Mouse (Mus musculus): ENCODE measurements around the gene D230025D16Rik. TPM values are rescaled to one million over a fixed set of nuclear protein-coding genes. Genes with fewer than 3 reads are reported as not detected.

D230025D16Rik gene
- polyA plus RNA-seq, 1 experiment from 2014 or later: 35.7 TPM

- peaks cover 23% of the 10 kb centered on the region for H3K36me3 ChIP-seq (ENCODE audit: control insufficient read depth, insufficient read depth, low read length)
- H3K4me3 ChIP-seq (ENCODE audit: low read depth, low read length): peak overlapping the region; percentile 57
- H3K27me3 ChIP-seq (ENCODE audit: control insufficient read depth, insufficient read depth, low read length): peaks cover 22% of the 10 kb centered on the region
- peak overlapping the region; percentile 48; the same call in 1 of the 2 replicates for H3K27ac ChIP-seq (ENCODE audit: low read depth, low read length)
- H3K4me1 ChIP-seq (ENCODE audit: control insufficient read depth, insufficient read depth, low read length): peaks cover 5% of the 10 kb centered on the region; the same call in 1 of the 2 replicates
- ATAC-seq (ENCODE audit: low read depth): peak; percentile 83
- no peaks in the 10 kb centered on the region for H3K9me3 ChIP-seq (ENCODE audit: control insufficient read depth, low read length)
- peak overlapping the region; percentile 97 for H3K4me2 ChIP-seq (ENCODE audit: low read depth, low read length)
- under 1% methylated on average over 74 of the region's 74 CpGs for WGBS
- H3K9ac ChIP-seq (replicated peaks; ENCODE audit: low read depth, low read length): peak overlapping the region; percentile 72
These were observed 29.4 kb downstream of the D230025D16Rik start for GRCm38 (mm10) chr8:105254152-105254965.

GRCm38 (mm10) chr8:105254966-105255350, 30.0 kb downstream of the D230025D16Rik start, which contains the start of gene B3gnt9:
Gene B3gnt9, minus strand, starts transcription at chr8:105255153.
- 2% methylated on average over 14 of the region's 14 CpGs for WGBS
- Histone ChIP-seq H3K36me3 (ENCODE audit: control insufficient read depth, insufficient read depth, low read length) (peaks cover 17% of the 10 kb centered on the region), H3K4me1 (ENCODE audit: control insufficient read depth, insufficient read depth, low read length) (peaks cover 7% of the 10 kb centered on the region; the same call in 1 of the 2 replicates), H3K27me3 (ENCODE audit: control insufficient read depth, insufficient read depth, low read length) (peaks cover 28% of the 10 kb centered on the region), H3K4me2 (ENCODE audit: low read depth, low read length) (peak within 1 kb of the TSS; percentile 97), H3K9me3 (ENCODE audit: control insufficient read depth, low read length) (no peaks in the 10 kb centered on the region), H3K27ac (ENCODE audit: low read depth, low read length) (peak within 1 kb of the TSS; percentile 48; the same call in 1 of the 2 replicates), H3K4me3 (ENCODE audit: low read depth, low read length) (peak within 1 kb of the TSS; percentile 57), H3K9ac (replicated peaks; ENCODE audit: low read depth, low read length) (peak within 1 kb of the TSS; percentile 72)
- ATAC-seq (ENCODE audit: low read depth): peak; percentile 32; the same call in 1 of the 2 replicates

- WGBS: 75% methylated on average over 7 of the region's 7 CpGs
- no peak for ATAC-seq (ENCODE audit: low read depth)
- Histone ChIP-seq H3K4me1 (ENCODE audit: control insufficient read depth, insufficient read depth, low read length) (peaks cover 7% of the 10 kb centered on the region; the same call in 1 of the 2 replicates), H3K4me3 (ENCODE audit: low read depth, low read length) (no peak overlapping the region), H3K4me2 (ENCODE audit: low read depth, low read length) (no peak overlapping the region), H3K27ac (ENCODE audit: low read depth, low read length) (no peak overlapping the region), H3K36me3 (ENCODE audit: control insufficient read depth, insufficient read depth, low read length) (no peaks in the 10 kb centered on the region), H3K9ac (replicated peaks; ENCODE audit: low read depth, low read length) (no peak overlapping the region), H3K27me3 (ENCODE audit: control insufficient read depth, insufficient read depth, low read length) (peaks cover 45% of the 10 kb centered on the region), H3K9me3 (ENCODE audit: control insufficient read depth, low read length) (no peaks in the 10 kb centered on the region)
These were observed 32.6 kb downstream of the D230025D16Rik start for GRCm38 (mm10) chr8:105257318-105258114.

- Histone ChIP-seq H3K36me3 (ENCODE audit: control insufficient read depth, insufficient read depth, low read length) (no peaks in the 10 kb centered on the region), H3K9me3 (ENCODE audit: control insufficient read depth, low read length) (no peaks in the 10 kb centered on the region), H3K4me1 (ENCODE audit: control insufficient read depth, insufficient read depth, low read length) (peaks cover 7% of the 10 kb centered on the region; the same call in 1 of the 2 replicates), H3K4me3 (ENCODE audit: low read depth, low read length) (peak overlapping the region; percentile 27), H3K27me3 (ENCODE audit: control insufficient read depth, insufficient read depth, low read length) (peaks cover 50% of the 10 kb centered on the region), H3K4me2 (ENCODE audit: low read depth, low read length) (peak overlapping the region; percentile 67), H3K27ac (ENCODE audit: low read depth, low read length) (no peak overlapping the region), H3K9ac (replicated peaks; ENCODE audit: low read depth, low read length) (peak overlapping the region; percentile 32; the same call in 1 of the 2 replicates)
- peak; percentile 50 for ATAC-seq (ENCODE audit: low read depth)
- WGBS: 3% methylated on average over 55 of the region's 55 CpGs
These were observed 34.2 kb downstream of the D230025D16Rik start for GRCm38 (mm10) chr8:105258911-105259720.

- Histone ChIP-seq H3K9me3 (ENCODE audit: control insufficient read depth, low read length) (no peaks in the 10 kb centered on the region), H3K4me3 (ENCODE audit: low read depth, low read length) (peak overlapping the region; percentile 27), H3K4me1 (ENCODE audit: control insufficient read depth, insufficient read depth, low read length) (peaks cover 3% of the 10 kb centered on the region; the same call in 1 of the 2 replicates), H3K4me2 (ENCODE audit: low read depth, low read length) (peak overlapping the region; percentile 67), H3K27me3 (ENCODE audit: control insufficient read depth, insufficient read depth, low read length) (peaks cover 50% of the 10 kb centered on the region), H3K36me3 (ENCODE audit: control insufficient read depth, insufficient read depth, low read length) (no peaks in the 10 kb centered on the region), H3K27ac (ENCODE audit: low read depth, low read length) (no peak overlapping the region), H3K9ac (replicated peaks; ENCODE audit: low read depth, low read length) (0 out of 2 replicates have a peak overlapping the region, but pooled peaks have one; percentile 32)
- peak; percentile 72 for ATAC-seq (ENCODE audit: low read depth)
- 5% methylated on average over 30 of the region's 30 CpGs for WGBS
These were observed 34.9 kb downstream of the D230025D16Rik start for GRCm38 (mm10) chr8:105259721-105260320.

GRCm38 (mm10) chr8:105260371-105261099, 35.6 kb downstream of the D230025D16Rik start:
- H3K9me3 ChIP-seq (ENCODE audit: control insufficient read depth, low read length): no peaks in the 10 kb centered on the region
- H3K4me3 ChIP-seq (ENCODE audit: low read depth, low read length): no peak overlapping the region
- H3K27me3 ChIP-seq (ENCODE audit: control insufficient read depth, insufficient read depth, low read length): peaks cover 57% of the 10 kb centered on the region
- H3K36me3 ChIP-seq (ENCODE audit: control insufficient read depth, insufficient read depth, low read length): no peaks in the 10 kb centered on the region
- H3K9ac ChIP-seq (replicated peaks; ENCODE audit: low read depth, low read length): no peak overlapping the region
- no peak for ATAC-seq (ENCODE audit: low read depth)
- H3K4me1 ChIP-seq (ENCODE audit: control insufficient read depth, insufficient read depth, low read length): peaks cover 3% of the 10 kb centered on the region; the same call in 1 of the 2 replicates
- no peak overlapping the region for H3K4me2 ChIP-seq (ENCODE audit: low read depth, low read length)
- H3K27ac ChIP-seq (ENCODE audit: low read depth, low read length): no peak overlapping the region
- 61% methylated on average over 7 of the region's 7 CpGs for WGBS

- H3K36me3 ChIP-seq (ENCODE audit: control insufficient read depth, insufficient read depth, low read length): no peaks in the 10 kb centered on the region
- H3K4me1 ChIP-seq (ENCODE audit: control insufficient read depth, insufficient read depth, low read length): peaks cover 3% of the 10 kb centered on the region; the same call in 1 of the 2 replicates
- no peak for ATAC-seq (ENCODE audit: low read depth)
- 87% methylated on average over 12 of the region's 12 CpGs for WGBS
- no peak overlapping the region for H3K4me2 ChIP-seq (ENCODE audit: low read depth, low read length)
- H3K4me3 ChIP-seq (ENCODE audit: low read depth, low read length): no peak overlapping the region
- H3K27me3 ChIP-seq (ENCODE audit: control insufficient read depth, insufficient read depth, low read length): peaks cover 59% of the 10 kb centered on the region
- H3K27ac ChIP-seq (ENCODE audit: low read depth, low read length): no peak overlapping the region
- H3K9ac ChIP-seq (replicated peaks; ENCODE audit: low read depth, low read length): no peak overlapping the region
- no peaks in the 10 kb centered on the region for H3K9me3 ChIP-seq (ENCODE audit: control insufficient read depth, low read length)
These were observed 36.5 kb downstream of the D230025D16Rik start for GRCm38 (mm10) chr8:105261326-105261980.

Data from neural tube, embryonic 14.5 days (tissue).